Mouse (Mus musculus) spleen, adult 2 months (tissue): ENCODE data around the gene Gm11559.

Experiments used
- CTCF ChIP-seq: fragments of 200-500 bp; IDR thresholded peaks from 2 replicates; pipeline ENCODE4 v1.5.1; 2011; ENCODE audit warnings: mild to moderate bottlenecking, inconsistent platforms; ENCODE audit not compliant: insufficient read depth, insufficient read length, insufficient replicate concordance; ENCODE audit errors: extremely low read depth
- POLR2A ChIP-seq: fragments of 200-500 bp; IDR thresholded peaks from 2 replicates; pipeline ENCODE4 v1.6.1; 2011; ENCODE audit warnings: low read depth, low read length, inconsistent platforms

DNA sequence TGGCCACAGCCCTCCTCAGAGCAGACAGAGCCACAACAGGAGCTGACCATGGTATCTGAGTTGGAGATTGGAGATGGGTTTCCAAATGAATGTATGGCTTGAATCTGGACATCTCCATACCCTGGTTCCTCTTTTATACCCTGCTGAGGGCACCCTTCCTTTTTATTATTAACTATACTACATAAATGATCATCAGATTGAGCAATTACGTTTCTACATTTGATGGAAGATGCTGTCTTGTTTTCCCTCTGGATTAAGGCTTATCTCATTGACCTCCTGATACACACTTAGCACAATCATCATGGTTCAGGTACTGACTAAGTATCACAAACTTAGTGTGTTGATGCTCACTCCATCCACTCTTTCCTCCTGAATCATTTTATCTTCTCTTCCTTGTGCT, 26.3 kb upstream of the Gm11559 start, which contains the start of gene 2300003K06Rik:
- no peak for TF ChIP-seq CTCF
- no peak for TF ChIP-seq POLR2A
